Mouse (Mus musculus): ENCODE results near the gene Sox2. TPM values are rescaled to one million over a fixed set of nuclear protein-coding genes. Genes with fewer than 3 reads are reported as not detected.
A peak's percentile ranks its signal among the peaks of the same experiment; 100 is the strongest.

Sox2 gene
- total and polyA plus RNA-seq, 2 experiments from 2014 or later = 22.6 to 68.1 TPM

DNA sequence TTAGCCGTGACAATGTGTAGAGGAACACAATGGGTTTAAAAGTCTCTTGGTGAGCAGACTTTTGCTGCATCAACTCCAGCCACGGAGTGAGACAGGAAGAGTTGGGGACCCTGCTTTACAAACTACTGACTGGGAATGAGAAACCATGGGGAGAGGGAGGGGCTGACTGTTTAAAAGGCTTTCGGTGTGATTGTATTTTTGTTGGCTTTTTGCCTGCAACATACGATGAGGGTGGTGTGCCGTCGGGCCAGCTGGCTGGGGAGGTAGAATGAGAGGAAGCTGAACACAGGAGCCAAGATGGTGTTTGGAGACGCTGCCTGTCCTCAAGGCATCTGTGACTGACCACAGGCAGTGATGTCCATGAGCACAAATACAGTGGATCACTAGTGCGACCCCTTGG lies 23.7 kb upstream of the Sox2 start:
- ATAC-seq = no peak
- 42% methylated on average over 8 of the region's 8 CpGs for WGBS
- no peak for DNase-seq (ENCODE audit: low spot score)
- H3K36me3 ChIP-seq (ENCODE audit: insufficient read depth, low read length) = no peaks in the 10 kb centered on the region
- TF ChIP-seq CTCF (IDR thresholded peaks at IDR 0.05; ENCODE audit: low read depth) = no peak
- H3K27me3 ChIP-seq (ENCODE audit: insufficient read depth, low read length) = no peaks in the 10 kb centered on the region
- H3K4me3 ChIP-seq (ENCODE audit: low read length) = no peak overlapping the region
- H3K4me2 ChIP-seq (ENCODE audit: low read depth, low read length) = no peak overlapping the region
- H3K27ac ChIP-seq = no peak overlapping the region
- no peaks in the 10 kb centered on the region for H3K9me3 ChIP-seq (ENCODE audit: low read length)
- no peaks in the 10 kb centered on the region for H3K4me1 ChIP-seq (ENCODE audit: insufficient read depth, low read length)
- H3K9ac ChIP-seq (replicated peaks; ENCODE audit: low read length) = no peak overlapping the region

DNA sequence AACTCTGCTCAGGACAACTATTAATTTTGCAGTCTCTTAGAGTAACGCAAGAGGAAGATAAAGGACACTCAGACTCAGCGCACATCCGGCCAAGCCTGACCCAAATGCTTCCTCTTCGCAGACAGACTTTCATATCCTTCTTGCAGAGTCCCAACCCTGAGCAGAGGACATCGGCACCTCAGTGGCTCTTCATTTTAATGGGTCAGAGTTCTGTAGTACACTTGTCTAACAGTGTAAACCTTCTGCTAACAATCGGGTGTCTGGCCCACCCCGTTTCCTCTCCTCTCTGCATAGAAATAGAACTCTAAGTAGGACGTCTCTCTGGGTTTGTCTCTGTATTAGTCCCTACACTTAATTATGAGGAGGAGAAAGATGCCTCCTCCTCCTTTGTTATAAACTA lies 20.2 kb upstream of the Sox2 start:
- Histone ChIP-seq H3K27ac (no peak overlapping the region), H3K36me3 (ENCODE audit: insufficient read depth, low read length) (no peaks in the 10 kb centered on the region), H3K9me3 (ENCODE audit: low read length) (no peaks in the 10 kb centered on the region), H3K4me2 (ENCODE audit: low read depth, low read length) (no peak overlapping the region), H3K4me1 (ENCODE audit: insufficient read depth, low read length) (no peaks in the 10 kb centered on the region), H3K27me3 (ENCODE audit: insufficient read depth, low read length) (no peaks in the 10 kb centered on the region), H3K9ac (replicated peaks; ENCODE audit: low read length) (no peak overlapping the region), H3K4me3 (ENCODE audit: low read length) (no peak overlapping the region)
- DNase-seq (ENCODE audit: low spot score) = no peak
- no peak for TF ChIP-seq CTCF (IDR thresholded peaks at IDR 0.05; ENCODE audit: low read depth)
- ATAC-seq = no peak
- WGBS = 63% methylated on average over 8 of the region's 8 CpGs

DNA sequence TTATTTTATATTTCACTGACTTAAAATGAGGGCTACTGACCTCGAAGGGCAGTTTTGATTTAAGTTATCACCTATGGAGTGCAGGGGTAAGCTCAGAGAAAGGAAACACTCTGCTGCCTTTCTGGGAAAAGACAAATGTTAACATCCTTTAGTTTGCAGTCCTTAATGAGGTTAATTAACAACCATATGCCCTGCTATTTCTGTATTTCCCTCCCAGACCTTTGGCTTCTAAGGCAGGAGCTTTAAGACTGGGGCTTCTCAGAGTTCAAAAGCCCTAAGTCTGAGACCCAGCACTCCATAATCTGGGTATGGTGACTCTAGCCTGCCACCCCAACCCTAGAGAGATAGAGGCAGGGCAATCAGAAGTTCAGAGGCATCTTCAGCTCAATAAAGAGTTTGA lies 19.5 kb upstream of the Sox2 start:
- WGBS = 57% methylated on average over 1 of the region's 1 CpGs
- TF ChIP-seq CTCF (IDR thresholded peaks at IDR 0.05; ENCODE audit: low read depth) = no peak
- H3K4me2 ChIP-seq (ENCODE audit: low read depth, low read length) = no peak overlapping the region
- ATAC-seq (no peak), DNase-seq (ENCODE audit: low spot score) (no peak)
- H3K36me3 ChIP-seq (ENCODE audit: insufficient read depth, low read length) = no peaks in the 10 kb centered on the region
- no peak overlapping the region for H3K4me3 ChIP-seq (ENCODE audit: low read length)
- no peak overlapping the region for H3K9ac ChIP-seq (replicated peaks; ENCODE audit: low read length)
- no peaks in the 10 kb centered on the region for H3K4me1 ChIP-seq (ENCODE audit: insufficient read depth, low read length)
- H3K9me3 ChIP-seq (ENCODE audit: low read length) = no peaks in the 10 kb centered on the region
- no peaks in the 10 kb centered on the region for H3K27me3 ChIP-seq (ENCODE audit: insufficient read depth, low read length)
- no peak overlapping the region for H3K27ac ChIP-seq

DNA sequence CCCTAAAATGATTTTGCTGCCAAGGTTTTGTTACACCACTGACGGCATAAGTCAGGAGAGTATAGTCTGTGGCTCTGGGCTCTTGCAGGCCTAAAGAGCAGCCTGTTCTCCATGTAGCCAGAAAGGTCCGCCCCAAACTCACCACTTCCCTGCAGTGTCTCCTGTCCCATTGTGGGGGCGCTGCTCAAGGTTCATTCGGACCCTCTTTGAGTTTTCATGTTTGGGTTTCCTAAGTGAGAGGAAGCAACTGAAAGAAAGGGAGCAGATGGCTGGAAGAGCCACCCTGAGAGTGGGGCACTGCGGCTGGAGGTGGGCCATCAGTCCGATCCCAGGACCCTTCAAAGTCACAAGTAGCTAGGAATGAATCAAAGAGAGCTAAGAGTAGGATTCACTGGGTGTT lies 13.2 kb upstream of the Sox2 start:
- peak overlapping the region; percentile 20; the same call in 1 of the 2 replicates for H3K27ac ChIP-seq
- WGBS = 57% methylated on average over 6 of the region's 6 CpGs
- H3K27me3 ChIP-seq (ENCODE audit: insufficient read depth, low read length) = no peaks in the 10 kb centered on the region
- H3K4me2 ChIP-seq (ENCODE audit: low read depth, low read length) = no peak overlapping the region
- no peaks in the 10 kb centered on the region for H3K36me3 ChIP-seq (ENCODE audit: insufficient read depth, low read length)
- H3K9me3 ChIP-seq (ENCODE audit: low read length) = no peaks in the 10 kb centered on the region
- no peak overlapping the region for H3K9ac ChIP-seq (replicated peaks; ENCODE audit: low read length)
- TF ChIP-seq CTCF (IDR thresholded peaks at IDR 0.05; ENCODE audit: low read depth) = peak; percentile 26; the same call in 1 of the 2 replicates
- peak; percentile 14 for DNase-seq (ENCODE audit: low spot score)
- no peak overlapping the region for H3K4me3 ChIP-seq (ENCODE audit: low read length)
- no peaks in the 10 kb centered on the region for H3K4me1 ChIP-seq (ENCODE audit: insufficient read depth, low read length)
- no peak for ATAC-seq

DNA sequence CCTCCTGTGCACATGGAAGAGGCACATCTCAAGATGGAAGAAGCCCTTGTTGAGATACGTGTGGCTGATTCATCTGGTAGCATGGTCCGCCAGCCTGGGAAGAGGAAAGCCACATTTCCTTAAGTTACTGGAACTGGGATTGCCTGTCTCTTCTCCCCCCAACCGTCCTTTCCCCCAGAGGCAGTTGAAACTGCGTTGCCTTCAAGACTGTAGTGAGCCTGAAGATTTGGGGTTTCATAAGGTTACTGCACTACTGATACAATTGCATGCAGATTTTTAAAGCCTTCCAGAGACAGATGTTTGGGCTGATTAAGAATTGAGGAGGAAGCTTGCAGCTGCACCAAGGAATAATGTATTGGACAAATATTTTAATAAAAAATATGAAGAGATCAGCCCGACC lies 12.7 kb upstream of the Sox2 start:
- H3K27me3 ChIP-seq (ENCODE audit: insufficient read depth, low read length) = no peaks in the 10 kb centered on the region
- TF ChIP-seq CTCF (IDR thresholded peaks at IDR 0.05; ENCODE audit: low read depth) = no peak
- WGBS = 27% methylated on average over 5 of the region's 5 CpGs
- ATAC-seq = no peak
- peaks cover 4% of the 10 kb centered on the region; the same call in 1 of the 2 replicates for H3K4me1 ChIP-seq (ENCODE audit: insufficient read depth, low read length)
- no peaks in the 10 kb centered on the region for H3K9me3 ChIP-seq (ENCODE audit: low read length)
- H3K27ac ChIP-seq = 0 out of 2 replicates have a peak overlapping the region, but pooled peaks have one; percentile 20
- 0 out of 2 replicates have a peak overlapping the region, but pooled peaks have one; percentile 57 for H3K4me2 ChIP-seq (ENCODE audit: low read depth, low read length)
- no peak overlapping the region for H3K9ac ChIP-seq (replicated peaks; ENCODE audit: low read length)
- no peak overlapping the region for H3K4me3 ChIP-seq (ENCODE audit: low read length)
- H3K36me3 ChIP-seq (ENCODE audit: insufficient read depth, low read length) = no peaks in the 10 kb centered on the region
- peak; percentile 2 for DNase-seq (ENCODE audit: low spot score)

DNA sequence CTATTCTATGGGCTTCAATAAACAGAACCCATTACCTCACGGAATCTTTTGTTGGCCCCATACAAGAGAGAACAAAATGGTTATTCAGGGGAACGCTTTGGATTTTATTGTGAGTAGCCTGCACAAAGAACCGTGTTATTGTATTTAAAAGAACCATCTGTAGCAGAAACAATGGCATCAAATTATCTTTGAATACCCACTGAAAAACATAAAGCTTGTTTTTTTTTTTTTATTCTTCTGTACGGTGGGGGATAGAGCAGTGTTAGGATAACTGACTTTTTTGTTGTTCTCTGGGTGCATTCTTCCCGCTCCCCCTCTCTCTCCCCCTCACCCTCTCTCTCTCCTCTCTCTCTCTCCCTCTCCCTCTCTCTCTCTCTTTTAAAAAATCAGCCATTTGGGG lies 12.3 kb upstream of the Sox2 start:
- Histone ChIP-seq H3K27ac (peak overlapping the region; percentile 74; the same call in 1 of the 2 replicates), H3K27me3 (ENCODE audit: insufficient read depth, low read length) (no peaks in the 10 kb centered on the region), H3K4me3 (ENCODE audit: low read length) (peak overlapping the region; percentile 29), H3K4me1 (ENCODE audit: insufficient read depth, low read length) (peaks cover 4% of the 10 kb centered on the region; the same call in 1 of the 2 replicates), H3K9ac (replicated peaks; ENCODE audit: low read length) (peak overlapping the region; percentile 38; the same call in 1 of the 2 replicates), H3K4me2 (ENCODE audit: low read depth, low read length) (peak overlapping the region; percentile 57), H3K9me3 (ENCODE audit: low read length) (no peaks in the 10 kb centered on the region), H3K36me3 (ENCODE audit: insufficient read depth, low read length) (no peaks in the 10 kb centered on the region)
- no peak for TF ChIP-seq CTCF (IDR thresholded peaks at IDR 0.05; ENCODE audit: low read depth)
- 19% methylated on average over 5 of the region's 5 CpGs for WGBS
- no peak for ATAC-seq
- no peak for DNase-seq (ENCODE audit: low spot score)

DNA sequence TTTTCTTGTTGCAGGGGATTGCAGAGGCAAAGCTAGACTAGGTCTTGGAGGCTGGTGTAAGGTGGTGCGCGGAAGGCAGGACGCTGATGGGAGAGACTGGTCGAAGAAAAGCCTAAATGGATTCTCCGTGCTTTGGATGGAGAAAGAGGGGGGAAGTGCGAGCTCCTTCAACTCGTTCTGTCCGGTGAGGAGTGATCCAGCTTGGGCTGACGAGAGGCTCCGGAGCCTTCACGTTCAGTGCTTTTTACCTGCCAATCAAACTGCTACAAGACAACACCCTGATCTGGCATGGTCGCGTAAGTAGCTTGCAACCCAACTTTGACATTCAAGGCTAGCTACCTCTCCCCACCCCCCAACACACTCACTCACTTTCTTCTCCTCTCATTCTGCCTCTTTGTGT lies 11.9 kb upstream of the Sox2 start:
- ATAC-seq (no peak), DNase-seq (ENCODE audit: low spot score) (peak; percentile 6)
- Histone ChIP-seq H3K4me2 (ENCODE audit: low read depth, low read length) (peak overlapping the region; percentile 57), H3K4me3 (ENCODE audit: low read length) (peak overlapping the region; percentile 29), H3K27me3 (ENCODE audit: insufficient read depth, low read length) (0 out of 2 replicates have a peak, but pooled peaks cover 4% of the 10 kb centered on the region), H3K9me3 (ENCODE audit: low read length) (no peaks in the 10 kb centered on the region), H3K9ac (replicated peaks; ENCODE audit: low read length) (peak overlapping the region; percentile 38; the same call in 1 of the 2 replicates), H3K36me3 (ENCODE audit: insufficient read depth, low read length) (no peaks in the 10 kb centered on the region), H3K4me1 (ENCODE audit: insufficient read depth, low read length) (peaks cover 4% of the 10 kb centered on the region; the same call in 1 of the 2 replicates), H3K27ac (peak overlapping the region; percentile 74; the same call in 1 of the 2 replicates)
- no peak for TF ChIP-seq CTCF (IDR thresholded peaks at IDR 0.05; ENCODE audit: low read depth)
- WGBS = 5% methylated on average over 13 of the region's 13 CpGs

All from hindbrain, postnatal 0 days (tissue).